Mouse (Mus musculus) midbrain, embryonic 12.5 days (tissue): ENCODE data around the gene Emilin3. TPM values are rescaled to one million over a fixed set of nuclear protein-coding genes. Genes with fewer than 3 reads are reported as not detected.
"Not testable (repeated sequence)": the region's sequence is repeated elsewhere in the genome, so short reads cannot be mapped to it uniquely, and the experiment has no call there.

Experiments used
- ATAC-seq: fragments of 200-750 bp; cut with Nextera tagmentation; 2 replicates; pipeline ENCODE4 v1.8.0; 2017; ENCODE audit warnings: low read depth, moderate TSS enrichment, moderate library complexity; ENCODE audit not compliant: low FRiP score
- H3K27ac ChIP-seq: fragments of 300-500 bp; sonication (generic); replicated peaks from 2 replicates; pipeline ENCODE4 v1.5.1; 2016; ENCODE audit warnings: mild to moderate bottlenecking
- H3K27me3 ChIP-seq: fragments of 300-500 bp; sonication (generic); 2 replicates; pipeline ENCODE4 v1.6.1; 2016; ENCODE audit warnings: mild to moderate bottlenecking
- H3K36me3 ChIP-seq: fragments of 300-500 bp; sonication (generic); 2 replicates; pipeline ENCODE4 v1.6.1; 2016
- H3K4me1 ChIP-seq: fragments of 300-500 bp; sonication (generic); 2 replicates; pipeline ENCODE4 v1.6.1; 2016
- H3K4me2 ChIP-seq: fragments of 300-500 bp; sonication (generic); replicated peaks from 2 replicates; pipeline ENCODE4 v1.6.1; 2016; ENCODE audit warnings: mild to moderate bottlenecking, moderate library complexity
- H3K4me3 ChIP-seq: fragments of 300-500 bp; sonication (generic); 2 replicates; pipeline ENCODE4 v1.5.1; 2016; ENCODE audit warnings: mild to moderate bottlenecking
- H3K9ac ChIP-seq: fragments of 300-500 bp; sonication (generic); replicated peaks from 2 replicates; pipeline ENCODE4 v1.6.1; 2016; ENCODE audit warnings: mild to moderate bottlenecking, moderate library complexity
- H3K9me3 ChIP-seq: fragments of 300-500 bp; sonication (generic); 2 replicates; pipeline ENCODE4 v1.6.1; 2016; ENCODE audit warnings: mild to moderate bottlenecking
- WGBS: fragments of 180-500 bp; shearing (Covaris S2); methylation state at CpG from one replicate; pipeline ENCODE4 v1.1.7; 2016; 5-methylcytosine and 5-hydroxymethylcytosine counted together
- polyA plus RNA-seq: library from polyadenylated mRNA; unstranded; fragments of >200 nt; fragmentation: Nextera tagmentation; extraction: Ambion mirVana; gene quantifications from 2 replicates; pipeline ENCODE4 v1.2.1, GENCODE M21; 2016

The Emilin3 gene
- 6.5 and 6.8 TPM in 2 replicates for polyA plus RNA-seq

- ATAC-seq = peak; percentile 79
- Histone ChIP-seq H3K4me2 (peak within 1 kb of the TSS; percentile 94), H3K27ac (no peak within 1 kb of the TSS), H3K9ac (peak within 1 kb of the TSS; percentile 63), H3K9me3 (no peaks in the 10 kb centered on the region), H3K4me1 (peaks cover 21% of the 10 kb centered on the region), H3K36me3 (no peaks in the 10 kb centered on the region), H3K27me3 (peaks cover 81% of the 10 kb centered on the region), H3K4me3 (peak within 1 kb of the TSS; percentile 54)
- WGBS = under 1% methylated on average over 43 of the region's 46 CpGs
Observed at GRCm38 (mm10) chr2:160912231-160912671, at the start of gene Emilin3. Gene Emilin3, minus strand, starts transcription at chr2:160912328.

- WGBS = 93% methylated on average over 6 of the region's 6 CpGs
- Histone ChIP-seq H3K27me3 (no peaks in the 10 kb centered on the region), H3K9ac (no peak overlapping the region), H3K36me3 (peaks cover 78% of the 10 kb centered on the region), H3K4me1 (no peaks in the 10 kb centered on the region), H3K27ac (no peak overlapping the region), H3K9me3 (no peaks in the 10 kb centered on the region), H3K4me2 (no peak overlapping the region), H3K4me3 (no peak overlapping the region)
- no peak for ATAC-seq
Observed at GRCm38 (mm10) chr2:160960956-160961646, 49.0 kb upstream of the Emilin3 start.

GRCm38 (mm10) chr2:160959901-160960300 lies 47.8 kb upstream of the Emilin3 start:
- Histone ChIP-seq H3K36me3 (peaks cover 78% of the 10 kb centered on the region), H3K9me3 (no peaks in the 10 kb centered on the region), H3K27me3 (no peaks in the 10 kb centered on the region), H3K4me3 (no peak overlapping the region), H3K9ac (no peak overlapping the region), H3K4me1 (no peaks in the 10 kb centered on the region), H3K27ac (no peak overlapping the region), H3K4me2 (no peak overlapping the region)
- 88% methylated on average over 5 of the region's 5 CpGs for WGBS
- ATAC-seq = no peak

GRCm38 (mm10) chr2:160958737-160959136 lies 46.6 kb upstream of the Emilin3 start:
- Histone ChIP-seq H3K27me3 (no peaks in the 10 kb centered on the region), H3K4me1 (no peaks in the 10 kb centered on the region), H3K9ac (no peak overlapping the region), H3K36me3 (peaks cover 79% of the 10 kb centered on the region), H3K9me3 (no peaks in the 10 kb centered on the region), H3K4me2 (no peak overlapping the region), H3K4me3 (no peak overlapping the region), H3K27ac (no peak overlapping the region)
- no peak for ATAC-seq
- 90% methylated on average over 5 of the region's 5 CpGs for WGBS

GRCm38 (mm10) chr2:160957801-160958200 lies 45.7 kb upstream of the Emilin3 start:
- H3K27ac ChIP-seq, H3K4me1 ChIP-seq, H3K9me3 ChIP-seq, H3K27me3 ChIP-seq, H3K4me2 ChIP-seq, ATAC-seq, H3K9ac ChIP-seq, H3K4me3 ChIP-seq: not testable (repeated sequence)
- peaks cover 84% of the 10 kb centered on the region for H3K36me3 ChIP-seq

GRCm38 (mm10) chr2:160957307-160957706 lies 45.2 kb upstream of the Emilin3 start:
- H3K4me2 ChIP-seq, ATAC-seq, H3K9ac ChIP-seq, H3K27ac ChIP-seq, H3K27me3 ChIP-seq, H3K4me3 ChIP-seq, H3K9me3 ChIP-seq, H3K4me1 ChIP-seq: not testable (repeated sequence)
- H3K36me3 ChIP-seq = peaks cover 82% of the 10 kb centered on the region

DNA sequence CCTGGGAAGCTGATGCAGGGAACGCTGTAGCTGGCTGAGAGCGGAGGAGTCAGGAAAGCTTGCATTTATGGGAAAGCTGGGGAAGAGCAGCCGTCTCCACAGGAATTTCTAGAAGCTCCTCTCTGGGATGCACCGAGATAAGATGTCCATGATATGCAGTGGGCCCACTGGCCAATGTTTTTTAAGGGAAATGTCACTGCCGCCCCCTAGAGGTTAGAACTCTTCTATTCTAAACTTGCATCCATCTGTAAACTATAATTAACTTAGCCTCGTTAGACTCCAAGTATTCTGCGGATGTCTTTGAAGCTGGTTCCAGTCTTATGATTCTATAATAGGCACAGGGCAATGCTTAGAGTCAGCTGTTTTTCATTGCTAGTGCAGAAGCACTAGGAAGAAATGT lies 43.2 kb upstream of the Emilin3 start:
- Histone ChIP-seq H3K9ac (no peak overlapping the region), H3K36me3 (peaks cover 82% of the 10 kb centered on the region), H3K4me1 (no peaks in the 10 kb centered on the region), H3K27ac (no peak overlapping the region), H3K4me3 (no peak overlapping the region), H3K27me3 (no peaks in the 10 kb centered on the region), H3K4me2 (no peak overlapping the region), H3K9me3 (no peaks in the 10 kb centered on the region)
- WGBS = 77% methylated on average over 7 of the region's 7 CpGs
- no peak for ATAC-seq

- 96% methylated on average over 3 of the region's 3 CpGs for WGBS
- no peak overlapping the region for H3K27ac ChIP-seq
- H3K9ac ChIP-seq = no peak overlapping the region
- H3K9me3 ChIP-seq = no peaks in the 10 kb centered on the region
- peaks cover 84% of the 10 kb centered on the region for H3K36me3 ChIP-seq
- H3K4me3 ChIP-seq = no peak overlapping the region
- no peak overlapping the region for H3K4me2 ChIP-seq
- H3K27me3 ChIP-seq = no peaks in the 10 kb centered on the region
- no peaks in the 10 kb centered on the region for H3K4me1 ChIP-seq
- no peak for ATAC-seq
Observed at GRCm38 (mm10) chr2:160954541-160954940, 42.4 kb upstream of the Emilin3 start.

DNA sequence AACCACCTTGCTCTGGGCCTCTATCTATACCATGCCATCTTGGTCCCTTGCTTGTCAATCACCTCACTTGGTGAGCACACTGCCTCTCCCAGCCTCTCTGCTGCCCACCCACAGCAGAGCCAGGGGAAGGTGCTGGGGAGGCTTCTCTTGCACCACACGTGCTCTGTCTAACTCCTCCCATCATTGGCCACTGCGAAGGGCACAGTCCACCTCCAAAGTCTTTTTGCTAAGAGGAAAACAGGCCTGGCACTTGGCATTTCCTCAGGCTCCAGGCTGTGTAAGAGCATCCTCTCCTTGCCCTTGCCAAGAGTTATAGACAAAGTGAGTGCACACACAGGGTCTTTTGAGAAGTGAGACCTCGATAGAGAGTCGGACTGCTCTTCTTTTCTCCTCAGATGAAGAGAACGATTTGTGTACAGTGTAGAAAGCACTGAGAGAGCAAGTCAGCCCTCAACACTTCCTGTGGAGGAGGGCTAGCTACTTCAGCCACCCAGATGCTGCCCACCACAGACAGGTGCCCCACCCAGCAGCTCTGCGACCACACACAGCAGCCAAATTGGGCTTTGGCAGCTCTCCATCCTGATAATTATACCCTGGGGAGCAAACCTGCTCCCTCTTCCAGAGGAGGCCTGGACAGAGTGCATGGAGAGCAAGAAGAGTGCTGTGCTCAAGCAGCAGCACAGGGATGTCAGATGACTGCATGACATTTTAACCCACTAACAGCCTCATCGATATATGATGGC lies 41.2 kb upstream of the Emilin3 start:
- Histone ChIP-seq H3K36me3 (peaks cover 89% of the 10 kb centered on the region), H3K4me3 (no peak overlapping the region), H3K9ac (no peak overlapping the region), H3K27me3 (no peaks in the 10 kb centered on the region), H3K4me2 (no peak overlapping the region), H3K9me3 (no peaks in the 10 kb centered on the region), H3K27ac (no peak overlapping the region), H3K4me1 (no peaks in the 10 kb centered on the region)
- no peak for ATAC-seq
- WGBS = 92% methylated on average over 7 of the region's 7 CpGs

GRCm38 (mm10) chr2:160951595-160951994 lies 39.5 kb upstream of the Emilin3 start:
- WGBS = 86% methylated on average over 4 of the region's 4 CpGs
- Histone ChIP-seq H3K36me3 (peaks cover 87% of the 10 kb centered on the region), H3K4me2 (no peak overlapping the region)

GRCm38 (mm10) chr2:160942443-160942842 lies 30.3 kb upstream of the Emilin3 start:
- no peak for ATAC-seq
- H3K4me2 ChIP-seq = no peak overlapping the region
- H3K4me1 ChIP-seq = no peaks in the 10 kb centered on the region

More at GRCm38 (mm10) chr2:160951595-160951994, 39.5 kb upstream of the Emilin3 start:
- no peak overlapping the region for H3K4me3 ChIP-seq
- no peak for ATAC-seq
- H3K27ac ChIP-seq = no peak overlapping the region
- H3K27me3 ChIP-seq = no peaks in the 10 kb centered on the region
- no peak overlapping the region for H3K9ac ChIP-seq
- H3K4me1 ChIP-seq = no peaks in the 10 kb centered on the region
- no peaks in the 10 kb centered on the region for H3K9me3 ChIP-seq

GRCm38 (mm10) chr2:160940930-160941709 lies 29.0 kb upstream of the Emilin3 start:
- Histone ChIP-seq H3K4me3 (no peak overlapping the region), H3K4me1 (no peaks in the 10 kb centered on the region), H3K9ac (no peak overlapping the region), H3K9me3 (no peaks in the 10 kb centered on the region), H3K27ac (no peak overlapping the region), H3K36me3 (peaks cover 3% of the 10 kb centered on the region; the same call in 1 of the 2 replicates), H3K27me3 (no peaks in the 10 kb centered on the region), H3K4me2 (no peak overlapping the region)
- 74% methylated on average over 17 of the region's 17 CpGs for WGBS
- no peak for ATAC-seq

More at GRCm38 (mm10) chr2:160942443-160942842, 30.3 kb upstream of the Emilin3 start:
- H3K36me3 ChIP-seq = peaks cover 10% of the 10 kb centered on the region
- no peak overlapping the region for H3K9ac ChIP-seq
- no peaks in the 10 kb centered on the region for H3K27me3 ChIP-seq
- H3K4me3 ChIP-seq = no peak overlapping the region
- H3K27ac ChIP-seq = no peak overlapping the region
- 66% methylated on average over 3 of the region's 3 CpGs for WGBS
- no peaks in the 10 kb centered on the region for H3K9me3 ChIP-seq
